Mouse (Mus musculus): Measurements from ENCODE around the gene Bglap3.

GRCm38 (mm10) chr3:88364337-88364736 lies 8.2 kb downstream of the Bglap3 start, which contains the start of gene Paqr6:
- TF ChIP-seq MAX (IDR thresholded peaks at IDR 0.05) (no peak), CTCF (IDR thresholded peaks at IDR 0.05; ENCODE audit: control insufficient read depth, insufficient read depth, insufficient read length) (no peak), USF1 (IDR thresholded peaks at IDR 0.05; ENCODE audit: low read depth) (no peak), MYOG (IDR thresholded peaks at IDR 0.05; ENCODE audit: control insufficient read depth, extremely low read depth, insufficient read length) (no peak), MYOD1 (IDR thresholded peaks at IDR 0.05; ENCODE audit: control insufficient read depth, insufficient read length, low read depth) (no peak)

Data from C2C12 (cell line).